In the genomic region with DNA sequence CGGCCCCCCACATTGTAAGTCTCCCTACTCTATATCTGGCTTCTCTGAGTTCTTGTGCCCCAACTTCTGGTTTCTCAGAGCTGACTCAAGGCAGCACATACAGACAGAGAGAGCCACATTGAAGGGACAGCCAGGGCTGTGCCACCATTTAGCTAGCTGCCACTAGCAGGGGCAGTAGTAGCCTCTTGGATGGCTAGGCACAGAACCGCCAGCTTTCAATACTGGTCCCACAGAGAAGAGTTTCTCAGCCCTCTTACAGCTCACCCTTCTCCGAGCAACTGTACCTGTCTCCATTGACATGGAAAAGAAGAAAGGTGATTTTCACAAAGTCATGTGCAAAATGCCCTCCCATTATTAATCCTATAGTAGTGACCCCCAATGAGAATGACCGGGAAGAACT, we compare ENCODE assay signal across 19 mouse cellular contexts. TPM values are rescaled to one million over a fixed set of nuclear protein-coding genes. Genes with fewer than 3 reads are reported as not detected.
A peak's percentile ranks its signal among the peaks of the same experiment; 100 is the strongest.
DNase-seq lines count a peak whose midpoint lies in the region; ATAC-seq and TF ChIP-seq lines count a peak whose summit lies in the region.
"Had no signal": no experiment of that assay in that cellular context is flagged by ENCODE, and none has a peak within 500 bp of the region (broad histone marks: within the 10 kb centered on the region; RNA-seq: fewer than 3 reads in every experiment).

No protein-coding gene starts in this region.

- 0 out of 2 replicates have a peak overlapping the region, but pooled peaks have one; percentile 11 for H3K27ac ChIP-seq in neural tube, embryonic 11.5 days (ENCODE audit: low read depth, low read length)
- no peak overlapping the region for H3K27ac ChIP-seq in hindbrain, postnatal 0 days
- H3K27ac ChIP-seq in gastrocnemius, adult 2 months, result no peak overlapping the region
- H3K27ac ChIP-seq: limb, embryonic 15.5 days; liver, embryonic 15.5 days had no signal

- no peak for ATAC-seq in neural tube, embryonic 11.5 days (ENCODE audit: insufficient read depth, low FRiP score, low TSS enrichment)
- ATAC-seq in hindbrain, postnatal 0 days, result no peak
- ATAC-seq: inflammation-experienced regulatory T-cells, adult 6 months; lung, postnatal 0 days had no signal

- H3K9me3 ChIP-seq in neural tube, embryonic 11.5 days (ENCODE audit: control insufficient read depth, low read length), result no peaks in the 10 kb centered on the region
- no peaks in the 10 kb centered on the region for H3K9me3 ChIP-seq in hindbrain, postnatal 0 days (ENCODE audit: low read length)
- H3K9me3 ChIP-seq: embryonic facial prominence, embryonic 12.5 days; limb, embryonic 15.5 days; liver, embryonic 15.5 days had no signal

- WGBS in neural tube, embryonic 11.5 days, result 89% methylated on average over 4 of the region's 4 CpGs
- WGBS in hindbrain, postnatal 0 days, result 67% methylated on average over 3 of the region's 4 CpGs

- intact Hi-C loops in heart, postnatal 25 days (cut with DNase I), result no loop called here
- intact Hi-C loops in gastrocnemius, adult 2 months (cut with DNase I), result no loop called here

- H3K4me3 ChIP-seq in neural tube, embryonic 11.5 days (ENCODE audit: low read depth, low read length), result no peak overlapping the region
- H3K4me3 ChIP-seq in hindbrain, postnatal 0 days (ENCODE audit: low read length), result no peak overlapping the region
- H3K4me3 ChIP-seq in gastrocnemius, adult 2 months, result no peak overlapping the region
- H3K4me3 ChIP-seq: embryonic facial prominence, embryonic 12.5 days; erythroblast, embryonic 14.5 days; limb, embryonic 15.5 days; liver, embryonic 15.5 days had no signal

- no peak for TF ChIP-seq CTCF in hindbrain, postnatal 0 days (IDR thresholded peaks at IDR 0.05; ENCODE audit: low read depth)
- TF ChIP-seq CTCF in gastrocnemius, adult 2 months (IDR thresholded peaks at IDR 0.05), result no peak

- H3K36me3 ChIP-seq in neural tube, embryonic 11.5 days (ENCODE audit: control insufficient read depth, insufficient read depth, low read length), result no peaks in the 10 kb centered on the region
- H3K36me3 ChIP-seq in hindbrain, postnatal 0 days (ENCODE audit: insufficient read depth, low read length), result no peaks in the 10 kb centered on the region
- H3K36me3 ChIP-seq: embryonic facial prominence, embryonic 12.5 days; limb, embryonic 15.5 days; liver, embryonic 15.5 days had no signal

- no peak overlapping the region for H3K4me2 ChIP-seq in neural tube, embryonic 11.5 days (ENCODE audit: low read depth)
- peak overlapping the region; percentile 30 for H3K4me2 ChIP-seq in hindbrain, postnatal 0 days (ENCODE audit: low read depth, low read length)
- H3K4me2 ChIP-seq: embryonic facial prominence, embryonic 12.5 days; limb, embryonic 15.5 days; liver, embryonic 15.5 days had no signal

- H3K4me1 ChIP-seq in neural tube, embryonic 11.5 days (ENCODE audit: control insufficient read depth, insufficient read depth, low read length), result peaks cover 10% of the 10 kb centered on the region
- peaks cover 14% of the 10 kb centered on the region; the same call in 1 of the 2 replicates for H3K4me1 ChIP-seq in hindbrain, postnatal 0 days (ENCODE audit: insufficient read depth, low read length)
- H3K4me1 ChIP-seq: liver, embryonic 15.5 days had no signal

- H3K27me3 ChIP-seq in neural tube, embryonic 11.5 days (ENCODE audit: control insufficient read depth, insufficient read depth, low read length), result no peaks in the 10 kb centered on the region
- H3K27me3 ChIP-seq in hindbrain, postnatal 0 days (ENCODE audit: insufficient read depth, low read length), result no peaks in the 10 kb centered on the region
- H3K27me3 ChIP-seq: embryonic facial prominence, embryonic 12.5 days had no signal

- peak; percentile 24 to 33 for DNase-seq in cerebellum, postnatal 10 days
- DNase-seq in cerebellum, postnatal 25 days, result no peak
- DNase-seq in neural tube, embryonic 11.5 days (ENCODE audit: low spot score), result no peak
- no peak for DNase-seq in neural tube, embryonic 10.5 days (ENCODE audit: extremely low spot score, low spot score)
- no peak for DNase-seq in hindbrain, postnatal 0 days (ENCODE audit: low spot score)
- DNase-seq in heart, postnatal 25 days (ENCODE audit: low spot score), result no peak
- DNase-seq in gastrocnemius, adult 2 months, result no peak
- DNase-seq in yolk sac, embryonic 10.5 days (ENCODE audit: low spot score), result no peak
- DNase-seq: adrenal gland, adult 8-10 months; cerebellum, adult 9-10 months; kidney, adult 2 months; kidney, postnatal 14 days had no signal

- H3K9ac ChIP-seq in neural tube, embryonic 11.5 days (ENCODE audit: low read length), result no peak overlapping the region
- no peak overlapping the region for H3K9ac ChIP-seq in hindbrain, postnatal 0 days (replicated peaks; ENCODE audit: low read length)
- H3K9ac ChIP-seq: embryonic facial prominence, embryonic 12.5 days; limb, embryonic 15.5 days; liver, embryonic 15.5 days had no signal

RNA-seq across cellular contexts. Expression of a gene that starts 35.4 kb away (rescaled TPM):
- polyA plus RNA-seq in neural tube, embryonic 11.5 days (2014; fragmentation: Nextera tagmentation; extraction: Ambion mirVana), result 0.95 and 1.1 TPM in 2 replicates
- total RNA-seq in hindbrain, postnatal 0 days (2014; rRNA removed), result 2.1 and 2.5 TPM in 2 replicates
- 3.2 and 4.0 TPM in 2 replicates for polyA plus RNA-seq in hindbrain, postnatal 0 days (2015; fragmentation: Nextera tagmentation; extraction: Ambion mirVana)
- total RNA-seq in heart, postnatal 25 days (2021), result 1 to 10 TPM; 1.6 to 1.9 TPM
- not detected for total RNA-seq in gastrocnemius, adult 2 months (2021)
- total RNA-seq: megakaryocyte, adult 5-6 weeks had no signal
- polyA plus RNA-seq: erythroblast, embryonic 14.5 days; inflammation-experienced regulatory T-cells, adult 6 months; kidney, adult 2 months; liver, embryonic 15.5 days had no signal

RNA-seq across cellular contexts. Expression of a gene that starts 37.5 kb away (rescaled TPM):
- 0.28 TPM in 1 of 2 replicates, not detected in the other for polyA plus RNA-seq in neural tube, embryonic 11.5 days (2014; fragmentation: Nextera tagmentation; extraction: Ambion mirVana)
- 4.4 TPM in 1 of 2 replicates, not detected in the other for total RNA-seq in hindbrain, postnatal 0 days (2014; rRNA removed)
- polyA plus RNA-seq in hindbrain, postnatal 0 days (2015; fragmentation: Nextera tagmentation; extraction: Ambion mirVana), result 0.54 and 0.59 TPM in 2 replicates
- not detected for total RNA-seq in heart, postnatal 25 days (2021)
- not detected for total RNA-seq in gastrocnemius, adult 2 months (2021)
- total RNA-seq: megakaryocyte, adult 5-6 weeks had no signal
- polyA plus RNA-seq: inflammation-experienced regulatory T-cells, adult 6 months had no signal

RNA-seq across cellular contexts. Expression of a gene that starts 45.5 kb away (rescaled TPM):
- 6.9 and 7.8 TPM in 2 replicates for polyA plus RNA-seq in neural tube, embryonic 11.5 days (2014; fragmentation: Nextera tagmentation; extraction: Ambion mirVana)
- total RNA-seq in hindbrain, postnatal 0 days (2014; rRNA removed), result 23.1 and 25.8 TPM in 2 replicates
- polyA plus RNA-seq in hindbrain, postnatal 0 days (2015; fragmentation: Nextera tagmentation; extraction: Ambion mirVana), result 7.5 TPM in 2 replicates
- total RNA-seq in heart, postnatal 25 days (2021), result 10 to 100 TPM; 39.9 to 44.4 TPM
- total RNA-seq in gastrocnemius, adult 2 months (2021), result 10 to 100 TPM; 26.1 to 32.9 TPM

Comparison
In these comparisons a context has a peak if more than half of its experiments do, and no peak if none do; other contexts are left out.
1. DNase-seq: peak in cerebellum, postnatal 10 days (2 of 2); none in cerebellum, postnatal 25 days (0 of 2), neural tube, embryonic 11.5 days (single experiment), neural tube, embryonic 10.5 days (single experiment), hindbrain, postnatal 0 days (single experiment), heart, postnatal 25 days (single experiment), gastrocnemius, adult 2 months (single experiment) and yolk sac, embryonic 10.5 days (single experiment).